Mouse (Mus musculus) frontal cortex, postnatal 14 days (tissue): ENCODE results near the gene Olfr1390.
"Not testable (repeated sequence)": the region's sequence is repeated elsewhere in the genome, so short reads cannot be mapped to it uniquely, and the experiment has no call there.

ENCODE experiments used
- DNase-seq, 2 experiments: peaks; one replicate each; pipeline ENCODE4 v3.0.0; 2022; ENCODE audit warnings: low spot score in 2 of 2

The Olfr1390 gene

DNA sequence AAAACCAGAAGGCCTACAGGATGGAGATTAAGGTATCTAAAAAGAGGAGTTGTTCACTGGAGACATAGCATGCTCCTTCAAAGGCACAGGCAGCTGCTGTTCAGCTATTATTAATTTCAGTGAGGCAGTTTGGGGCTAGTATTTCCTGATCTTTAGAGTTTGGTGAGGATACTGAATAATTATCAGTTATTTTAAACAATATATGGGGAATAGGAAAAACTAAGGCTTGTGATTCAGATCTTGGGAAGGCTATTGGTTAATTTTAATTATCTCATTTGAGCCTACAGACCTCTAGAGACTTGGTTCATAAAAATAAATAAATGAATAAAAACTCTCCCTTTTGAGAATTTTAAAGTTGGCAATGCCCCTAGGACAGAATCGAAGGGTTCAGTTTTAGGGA is at the start of gene Olfr1390:
Olfr1390 (plus strand) TSS at position 301 of the 400 bp plus-strand sequence.
- no peak for DNase-seq

DNA sequence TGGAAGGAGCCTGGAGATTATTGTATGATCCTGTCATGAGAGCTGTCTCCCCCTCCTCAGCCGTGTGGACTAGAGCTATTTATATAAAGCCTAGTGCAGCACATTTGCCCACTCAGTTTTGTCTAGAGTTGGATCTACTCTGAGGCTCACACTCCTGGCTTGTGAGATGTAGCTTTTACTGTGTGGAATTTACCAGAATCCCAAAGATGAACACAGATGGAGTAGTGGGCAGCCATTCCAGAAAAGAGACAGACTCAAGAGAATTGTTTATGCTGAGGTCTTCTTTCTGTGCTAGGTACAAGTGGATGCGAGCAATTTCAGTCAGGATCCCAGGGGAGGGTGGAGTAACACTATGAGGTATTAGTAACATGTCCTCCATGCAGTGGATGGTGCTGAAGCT is 47.7 kb upstream of the Olfr1390 start:
- DNase-seq = no peak

GRCm38 (mm10) chr11:49292777-49293176 is 42.2 kb upstream of the Olfr1390 start:
- DNase-seq = no peak

- DNase-seq = no peak
Observed at GRCm38 (mm10) chr11:49304441-49304840, 30.5 kb upstream of the Olfr1390 start, which contains the start of gene Olfr10. Gene Olfr10, plus strand, starts transcription at chr11:49304741.

- DNase-seq = not testable (repeated sequence)
Observed at GRCm38 (mm10) chr11:49308547-49308946, 26.4 kb upstream of the Olfr1390 start.

DNA sequence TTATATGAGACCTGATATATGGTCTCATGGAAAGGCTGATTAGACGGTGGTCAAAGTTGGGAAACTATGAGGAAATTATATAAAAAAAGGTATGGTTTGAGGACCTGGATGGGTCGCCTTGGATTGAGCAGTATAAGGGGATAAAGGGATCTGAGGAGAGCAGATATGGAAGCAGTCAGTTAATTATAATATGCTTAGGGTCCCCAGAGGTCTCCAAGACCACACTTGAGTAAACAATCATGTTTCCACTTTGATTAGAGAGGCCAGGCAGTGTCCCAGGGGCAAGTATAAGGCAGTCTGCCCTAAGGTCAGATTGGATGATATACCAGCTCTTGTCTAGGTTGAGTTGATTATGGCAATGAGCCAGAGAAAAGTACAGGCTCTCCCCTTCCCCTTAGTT is 12.5 kb upstream of the Olfr1390 start, which contains the start of gene Olfr1391:
Olfr1391 (plus strand) TSS at position 301 of the 400 bp plus-strand sequence.
- DNase-seq = no peak

DNA sequence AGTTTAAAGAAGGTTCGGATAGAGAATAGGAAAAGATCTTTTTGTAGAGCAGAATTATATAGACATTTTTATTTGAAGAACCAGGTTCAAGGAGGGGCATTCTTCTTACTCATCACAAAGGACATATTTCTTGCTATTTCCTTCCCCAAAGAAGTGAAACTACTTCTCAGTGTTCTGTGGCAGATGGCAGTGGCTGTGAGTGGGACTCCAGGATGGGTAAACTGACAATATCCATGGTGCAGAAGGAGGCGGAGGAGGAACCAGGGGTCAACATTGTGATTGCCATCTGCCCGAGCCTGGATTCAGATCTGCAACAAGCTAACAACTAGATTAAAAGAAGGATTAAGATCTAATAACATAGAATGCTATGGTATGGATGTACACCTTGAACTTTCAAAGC is 8.3 kb upstream of the Olfr1390 start:
- no peak for DNase-seq

DNA sequence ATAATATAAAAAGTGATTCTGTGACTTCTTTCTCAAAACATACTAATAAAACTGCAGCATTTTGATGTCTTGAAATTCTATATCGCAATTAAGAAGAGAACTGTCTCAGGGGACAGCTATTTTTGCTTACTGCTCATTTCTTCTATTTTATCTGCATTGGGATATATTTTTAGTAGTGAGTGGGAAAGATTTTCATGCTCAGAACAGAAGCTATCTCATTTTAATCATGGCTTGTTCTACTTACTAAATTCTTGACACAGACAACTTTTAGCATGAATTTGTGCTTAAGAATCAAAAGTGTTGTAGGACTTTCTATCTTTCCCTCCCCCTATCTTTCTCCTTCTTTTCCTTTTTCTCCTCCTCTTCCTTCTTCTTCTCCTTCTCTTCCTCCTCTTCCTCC is 5.3 kb upstream of the Olfr1390 start:
- no peak for DNase-seq

DNA sequence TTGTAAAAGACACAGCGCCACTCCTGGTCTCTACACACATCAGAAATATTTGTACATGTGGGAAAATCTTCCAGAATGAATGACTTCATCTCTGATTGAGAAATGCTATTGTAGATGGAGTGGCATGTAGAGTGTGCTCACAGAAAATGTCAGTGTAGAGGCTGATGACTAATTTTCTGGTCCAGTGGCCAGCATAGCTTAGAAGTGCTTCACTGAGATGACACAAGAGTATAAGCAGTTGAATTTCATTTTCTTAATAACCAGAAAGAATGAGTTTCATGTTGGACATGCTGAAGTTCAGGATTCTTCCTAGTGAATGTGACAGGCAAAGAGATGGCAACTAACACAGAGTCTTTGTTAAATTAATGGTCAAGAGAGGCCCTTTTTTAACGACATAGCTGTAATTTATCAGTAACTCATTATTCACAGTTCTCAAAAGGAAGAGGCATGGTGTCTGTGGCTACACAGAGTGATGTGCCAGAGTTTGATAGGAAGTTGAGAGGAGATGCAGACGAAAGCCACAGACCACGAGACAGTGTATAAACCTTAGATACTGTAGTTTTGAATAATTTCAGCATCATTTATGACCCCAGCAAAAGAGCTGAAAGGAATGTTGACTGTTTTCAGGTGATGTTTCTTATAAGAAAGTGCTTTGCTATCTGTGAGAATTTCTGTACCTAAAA is 2.3 kb downstream of the Olfr1390 start:
- DNase-seq = no peak

- DNase-seq = no peak
Observed at GRCm38 (mm10) chr11:49383133-49383532, 48.1 kb downstream of the Olfr1390 start.

GRCm38 (mm10) chr11:49386118-49386517 is 51.1 kb downstream of the Olfr1390 start:
- not testable (repeated sequence) for DNase-seq
